Mouse (Mus musculus) right cerebral cortex, postnatal 10 days (tissue): ENCODE measurements around the gene Tspan9.
A peak's percentile ranks its signal among the peaks of the same experiment; 100 is the strongest.

Experiments used
- DNase-seq, 2 experiments: peaks; one replicate each; pipeline ENCODE4 v3.0.0; 2021; ENCODE audit warnings: low spot score in 2 of 2

Tspan9 gene

DNA sequence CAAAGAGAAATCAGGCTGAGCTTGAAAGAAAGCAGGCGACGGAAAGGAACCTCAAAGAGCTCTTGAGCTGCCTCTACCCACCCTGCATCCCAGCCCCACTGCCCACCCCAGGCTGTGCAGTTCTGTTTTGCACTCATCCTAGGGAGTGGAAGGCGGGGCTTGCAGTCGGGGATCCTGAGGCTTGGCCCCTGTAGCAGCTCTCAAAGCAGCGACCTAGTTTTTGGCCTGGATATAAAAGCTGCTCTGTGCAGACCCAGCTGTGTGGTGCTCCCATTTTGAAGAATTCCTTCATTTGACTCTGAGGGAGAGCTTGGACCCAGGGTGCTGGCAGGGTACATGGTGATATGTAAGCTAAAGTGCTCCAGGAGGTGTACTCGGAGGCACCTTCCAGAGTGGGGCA lies 218.6 kb downstream of the Tspan9 start:
- DNase-seq = peak; percentile 60 to 65

- DNase-seq = no peak
Observed at GRCm38 (mm10) chr6:127923296-127923695, 220.1 kb downstream of the Tspan9 start.

DNA sequence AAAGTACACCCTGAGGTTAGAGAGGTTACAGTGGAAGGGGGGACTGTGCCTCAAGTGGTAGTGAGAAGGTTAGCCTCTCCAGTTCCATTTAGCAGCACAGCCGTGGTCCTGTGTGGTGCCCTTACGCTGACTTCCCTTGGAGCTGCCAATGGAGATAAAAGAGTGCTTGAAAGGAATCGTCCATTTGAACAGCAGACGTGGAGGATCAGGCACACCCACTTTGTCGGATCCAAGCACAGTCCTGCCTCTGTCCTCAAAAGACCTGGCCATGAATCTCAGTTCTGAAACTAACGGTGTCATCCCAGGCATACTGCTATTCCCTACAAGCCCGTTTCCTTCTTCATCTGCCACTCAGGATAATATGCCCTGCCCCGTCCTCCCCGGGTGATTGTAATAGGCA lies 221.4 kb downstream of the Tspan9 start:
- no peak for DNase-seq

- peak; percentile 73 to 85 for DNase-seq
Observed at GRCm38 (mm10) chr6:127920652-127921051, 222.7 kb downstream of the Tspan9 start.

DNA sequence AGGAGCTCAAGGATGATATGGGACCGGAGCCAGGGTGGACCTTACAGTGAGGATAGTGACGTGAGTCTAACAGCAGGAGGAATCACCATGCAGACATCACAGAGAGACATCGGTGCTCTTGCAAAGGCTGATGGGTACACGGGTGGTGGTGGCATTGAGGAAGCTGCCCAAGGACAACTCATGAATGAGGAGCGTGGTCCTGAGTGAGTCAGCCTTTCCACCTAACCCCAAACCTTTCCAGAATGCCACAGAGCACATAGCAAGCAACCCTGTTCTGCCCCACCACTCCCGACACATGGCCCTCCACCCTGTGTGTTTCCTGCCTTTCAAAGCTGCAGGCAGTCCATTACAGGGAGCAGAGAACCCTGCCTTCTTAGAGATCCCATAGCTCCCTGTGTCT lies 223.9 kb downstream of the Tspan9 start:
- DNase-seq = no peak

GRCm38 (mm10) chr6:127917712-127918111 lies 225.7 kb downstream of the Tspan9 start:
- DNase-seq = no peak

DNA sequence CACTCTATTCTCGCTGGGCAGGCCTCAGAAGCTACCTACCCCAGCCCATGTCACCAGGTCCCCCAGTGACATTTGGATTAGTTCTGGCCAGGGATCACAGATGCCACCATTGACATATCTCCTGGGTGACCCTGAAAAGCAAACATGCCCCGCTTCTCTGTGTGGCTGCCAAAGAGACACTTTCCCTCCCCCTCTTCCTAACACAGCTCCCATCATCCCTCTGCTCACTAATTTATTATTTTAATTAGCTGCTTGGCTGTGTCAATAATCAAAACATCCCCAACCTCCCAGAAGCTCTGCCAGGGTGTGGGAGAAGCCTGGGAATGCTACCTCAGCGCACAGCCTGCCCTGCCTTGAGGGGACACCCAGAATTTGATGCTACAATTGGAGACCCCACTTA lies 226.4 kb downstream of the Tspan9 start:
- no peak for DNase-seq

DNA sequence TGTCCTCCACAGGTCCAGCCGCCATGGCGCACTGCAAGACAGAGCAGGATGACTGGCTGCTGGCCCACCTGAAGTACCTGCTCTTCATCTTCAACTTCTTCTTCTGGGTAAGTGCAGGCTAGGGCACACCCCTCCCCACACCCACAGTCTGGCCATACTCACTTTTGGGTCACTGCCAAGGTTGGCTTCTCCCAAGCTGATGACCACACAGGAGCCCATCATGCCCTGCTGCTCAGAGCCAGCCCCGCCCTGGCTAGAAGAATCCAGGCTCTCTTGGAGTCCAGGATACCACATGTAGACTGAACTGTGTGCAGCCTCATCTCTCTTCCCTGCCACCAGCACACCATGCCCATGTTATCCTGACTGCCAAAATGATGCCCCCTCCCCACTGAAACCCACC lies 230.5 kb downstream of the Tspan9 start:
- DNase-seq = no peak

DNA sequence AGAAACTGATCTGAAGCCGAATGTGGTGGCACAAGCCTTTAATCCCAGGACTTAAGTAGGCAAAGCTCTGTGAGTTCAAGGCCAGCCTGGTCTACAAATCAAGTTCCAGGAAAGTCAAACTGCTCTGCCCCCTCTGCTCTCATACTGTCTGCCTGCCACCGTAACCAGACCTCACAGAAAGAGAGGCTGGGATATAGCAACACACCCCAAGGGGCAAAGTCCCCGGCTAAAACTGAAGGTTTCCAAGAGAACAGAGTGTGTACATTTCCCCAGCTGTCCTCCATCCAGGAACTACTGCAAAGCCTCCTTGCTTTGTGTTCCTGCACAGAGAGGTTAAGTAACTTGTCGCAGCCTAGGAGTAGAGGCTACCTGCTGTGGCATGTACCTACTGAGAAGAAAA lies 231.7 kb downstream of the Tspan9 start:
- no peak for DNase-seq
